Mouse (Mus musculus): Measurements from ENCODE around the gene Gnptab. TPM values are rescaled to one million over a fixed set of nuclear protein-coding genes. Genes with fewer than 3 reads are reported as not detected.
A peak's percentile ranks its signal among the peaks of the same experiment; 100 is the strongest.

The Gnptab gene
- polyA plus RNA-seq, 1 experiment from 2014 or later = 9.6 TPM

DNA sequence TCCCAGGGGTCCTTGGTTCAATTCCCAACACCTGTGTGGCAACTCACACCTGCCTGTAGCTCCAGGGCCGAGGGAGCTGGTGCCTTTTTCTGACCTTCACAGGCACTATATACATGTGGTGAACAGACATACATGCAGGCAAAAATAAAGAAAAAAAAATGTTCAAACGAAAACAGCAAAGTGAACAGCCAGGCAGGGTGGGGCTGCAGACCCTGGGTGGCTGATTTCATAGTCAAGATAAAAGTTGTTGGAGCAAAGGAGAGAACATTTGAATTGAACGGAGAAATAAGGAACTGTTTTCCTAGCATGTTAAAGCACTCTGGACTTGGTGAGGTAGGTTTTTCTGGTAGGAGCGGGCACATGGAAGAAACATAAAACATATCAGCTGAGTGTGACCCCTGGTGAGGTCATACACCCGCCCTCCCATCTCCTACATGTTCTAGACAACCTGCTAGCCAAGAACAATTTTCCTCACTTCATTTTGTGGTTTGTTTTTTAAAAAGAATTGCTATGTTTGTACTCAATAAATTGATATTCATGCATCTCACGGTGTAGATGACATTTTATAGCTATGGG is 19.8 kb downstream of the Gnptab start:
- no peak overlapping the region for H3K4me2 ChIP-seq (ENCODE audit: low read depth, low read length)
- ATAC-seq (replicated peaks; ENCODE audit: extremely low read depth, insufficient read depth, low FRiP score) = no peak
- H3K9ac ChIP-seq (ENCODE audit: low read length) = no peak overlapping the region
- no peaks in the 10 kb centered on the region for H3K9me3 ChIP-seq (replicated peaks; ENCODE audit: control insufficient read depth, low read length)
- no peak overlapping the region for H3K27ac ChIP-seq (ENCODE audit: low read length)
- WGBS = 76% methylated on average over 6 of the region's 6 CpGs
- no peaks in the 10 kb centered on the region for H3K4me1 ChIP-seq (ENCODE audit: control insufficient read depth, insufficient read depth, low read length)
- no peak overlapping the region for H3K4me3 ChIP-seq (ENCODE audit: low read length)
- H3K27me3 ChIP-seq (ENCODE audit: control insufficient read depth, insufficient read depth, low read length) = no peaks in the 10 kb centered on the region
- peaks cover 11% of the 10 kb centered on the region; the same call in 1 of the 2 replicates for H3K36me3 ChIP-seq (ENCODE audit: control insufficient read depth, insufficient read depth)

GRCm38 (mm10) chr10:88399271-88399670 is 20.3 kb downstream of the Gnptab start:
- Histone ChIP-seq H3K4me1 (ENCODE audit: control insufficient read depth, insufficient read depth, low read length) (no peaks in the 10 kb centered on the region), H3K27me3 (ENCODE audit: control insufficient read depth, insufficient read depth, low read length) (no peaks in the 10 kb centered on the region), H3K9ac (ENCODE audit: low read length) (no peak overlapping the region), H3K4me2 (ENCODE audit: low read depth, low read length) (no peak overlapping the region), H3K36me3 (ENCODE audit: control insufficient read depth, insufficient read depth) (peaks cover 11% of the 10 kb centered on the region; the same call in 1 of the 2 replicates), H3K27ac (ENCODE audit: low read length) (no peak overlapping the region), H3K4me3 (ENCODE audit: low read length) (no peak overlapping the region), H3K9me3 (replicated peaks; ENCODE audit: control insufficient read depth, low read length) (no peaks in the 10 kb centered on the region)
- WGBS = 84% methylated on average over 5 of the region's 5 CpGs
- no peak for ATAC-seq (replicated peaks; ENCODE audit: extremely low read depth, insufficient read depth, low FRiP score)

DNA sequence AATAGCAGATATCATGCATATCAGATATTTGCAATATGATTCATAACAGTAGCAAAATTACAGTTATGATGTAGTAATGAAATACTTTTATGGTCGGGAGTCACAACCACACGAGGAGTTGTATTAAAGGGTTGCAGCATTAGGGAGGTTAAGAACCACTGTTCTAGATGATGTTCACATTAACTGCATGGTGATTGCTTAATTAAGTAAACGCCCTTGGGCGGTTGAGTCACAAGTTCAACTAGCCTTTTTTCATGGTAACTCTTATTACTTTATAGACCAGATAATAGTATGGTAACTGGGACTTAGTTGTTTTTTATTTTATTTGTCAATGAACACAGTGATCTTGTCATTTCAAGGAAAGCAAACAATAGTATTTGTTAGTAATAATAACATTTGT is 24.1 kb downstream of the Gnptab start:
- H3K27ac ChIP-seq (ENCODE audit: low read length) = no peak overlapping the region
- 93% methylated on average over 4 of the region's 4 CpGs for whole genome bisulfite sequencing
- H3K9me3 ChIP-seq (replicated peaks; ENCODE audit: control insufficient read depth, low read length) = no peaks in the 10 kb centered on the region
- no peak for ATAC-seq (replicated peaks; ENCODE audit: extremely low read depth, insufficient read depth, low FRiP score)
- no peak overlapping the region for H3K4me3 ChIP-seq (ENCODE audit: low read length)
- H3K4me2 ChIP-seq (ENCODE audit: low read depth, low read length) = no peak overlapping the region
- H3K9ac ChIP-seq (ENCODE audit: low read length) = no peak overlapping the region
- H3K27me3 ChIP-seq (ENCODE audit: control insufficient read depth, insufficient read depth, low read length) = no peaks in the 10 kb centered on the region
- H3K36me3 ChIP-seq (ENCODE audit: control insufficient read depth, insufficient read depth) = peaks cover 11% of the 10 kb centered on the region; the same call in 1 of the 2 replicates
- peaks cover 8% of the 10 kb centered on the region; the same call in 1 of the 2 replicates for H3K4me1 ChIP-seq (ENCODE audit: control insufficient read depth, insufficient read depth, low read length)

GRCm38 (mm10) chr10:88404220-88404619 is 25.3 kb downstream of the Gnptab start:
- WGBS = 78% methylated on average over 6 of the region's 6 CpGs
- no peaks in the 10 kb centered on the region for H3K27me3 ChIP-seq (ENCODE audit: control insufficient read depth, insufficient read depth, low read length)
- H3K4me1 ChIP-seq (ENCODE audit: control insufficient read depth, insufficient read depth, low read length) = peaks cover 11% of the 10 kb centered on the region; the same call in 1 of the 2 replicates
- peaks cover 11% of the 10 kb centered on the region; the same call in 1 of the 2 replicates for H3K36me3 ChIP-seq (ENCODE audit: control insufficient read depth, insufficient read depth)
- H3K4me3 ChIP-seq (ENCODE audit: low read length) = no peak overlapping the region
- H3K27ac ChIP-seq (ENCODE audit: low read length) = no peak overlapping the region
- no peak overlapping the region for H3K4me2 ChIP-seq (ENCODE audit: low read depth, low read length)
- no peak for ATAC-seq (replicated peaks; ENCODE audit: extremely low read depth, insufficient read depth, low FRiP score)
- no peaks in the 10 kb centered on the region for H3K9me3 ChIP-seq (replicated peaks; ENCODE audit: control insufficient read depth, low read length)
- no peak overlapping the region for H3K9ac ChIP-seq (ENCODE audit: low read length)

DNA sequence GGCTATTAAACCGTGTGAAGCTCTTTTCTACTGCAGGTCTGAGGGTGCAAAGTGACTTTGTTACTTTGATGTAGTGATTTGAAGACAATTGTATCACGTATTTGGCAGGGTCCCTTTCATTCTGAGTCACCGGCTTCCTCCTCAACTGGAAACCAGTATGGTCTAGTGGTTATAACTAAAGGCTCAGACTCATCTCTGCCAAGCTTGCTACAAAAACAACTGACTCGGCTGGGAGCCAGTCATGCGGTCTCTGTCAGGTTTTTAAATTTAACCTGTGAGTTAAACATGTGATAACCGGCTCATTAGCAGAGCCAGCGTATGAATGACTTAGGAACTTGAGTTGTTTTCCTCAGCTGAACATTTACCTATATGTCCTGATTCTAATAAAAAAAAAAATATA is 26.9 kb downstream of the Gnptab start:
- Histone ChIP-seq H3K4me2 (ENCODE audit: low read depth, low read length) (no peak overlapping the region), H3K27ac (ENCODE audit: low read length) (peak overlapping the region; percentile 58), H3K36me3 (ENCODE audit: control insufficient read depth, insufficient read depth) (peaks cover 11% of the 10 kb centered on the region; the same call in 1 of the 2 replicates), H3K4me3 (ENCODE audit: low read length) (no peak overlapping the region), H3K27me3 (ENCODE audit: control insufficient read depth, insufficient read depth, low read length) (no peaks in the 10 kb centered on the region), H3K9me3 (replicated peaks; ENCODE audit: control insufficient read depth, low read length) (no peaks in the 10 kb centered on the region), H3K9ac (ENCODE audit: low read length) (no peak overlapping the region), H3K4me1 (ENCODE audit: control insufficient read depth, insufficient read depth, low read length) (peaks cover 14% of the 10 kb centered on the region)
- ATAC-seq (replicated peaks; ENCODE audit: extremely low read depth, insufficient read depth, low FRiP score) = peak; percentile 65
- 61% methylated on average over 7 of the region's 7 CpGs for WGBS

GRCm38 (mm10) chr10:88407875-88408631 is 29.1 kb downstream of the Gnptab start:
- Histone ChIP-seq H3K27ac (ENCODE audit: low read length) (no peak overlapping the region), H3K4me2 (ENCODE audit: low read depth, low read length) (no peak overlapping the region), H3K9me3 (replicated peaks; ENCODE audit: control insufficient read depth, low read length) (no peaks in the 10 kb centered on the region), H3K4me3 (ENCODE audit: low read length) (no peak overlapping the region), H3K9ac (ENCODE audit: low read length) (no peak overlapping the region), H3K36me3 (ENCODE audit: control insufficient read depth, insufficient read depth) (no peaks in the 10 kb centered on the region), H3K27me3 (ENCODE audit: control insufficient read depth, insufficient read depth, low read length) (no peaks in the 10 kb centered on the region), H3K4me1 (ENCODE audit: control insufficient read depth, insufficient read depth, low read length) (peaks cover 14% of the 10 kb centered on the region)
- ATAC-seq (replicated peaks; ENCODE audit: extremely low read depth, insufficient read depth, low FRiP score) = no peak
- 67% methylated on average over 12 of the region's 12 CpGs for WGBS

- 62% methylated on average over 2 of the region's 2 CpGs for WGBS
- no peak overlapping the region for H3K4me2 ChIP-seq (ENCODE audit: low read depth, low read length)
These were observed 30.8 kb downstream of the Gnptab start for GRCm38 (mm10) chr10:88409751-88410150.

GRCm38 (mm10) chr10:88412290-88412995 is 33.5 kb downstream of the Gnptab start:
- H3K27me3 ChIP-seq (ENCODE audit: control insufficient read depth, insufficient read depth, low read length) = no peaks in the 10 kb centered on the region
- no peaks in the 10 kb centered on the region for H3K9me3 ChIP-seq (replicated peaks; ENCODE audit: control insufficient read depth, low read length)
- H3K9ac ChIP-seq (ENCODE audit: low read length) = no peak overlapping the region
- no peak overlapping the region for H3K27ac ChIP-seq (ENCODE audit: low read length)
- H3K4me1 ChIP-seq (ENCODE audit: control insufficient read depth, insufficient read depth, low read length) = peaks cover 10% of the 10 kb centered on the region
- 79% methylated on average over 17 of the region's 17 CpGs for WGBS
- H3K4me2 ChIP-seq (ENCODE audit: low read depth, low read length) = no peak overlapping the region
- no peak overlapping the region for H3K4me3 ChIP-seq (ENCODE audit: low read length)
- H3K36me3 ChIP-seq (ENCODE audit: control insufficient read depth, insufficient read depth) = peaks cover 9% of the 10 kb centered on the region; the same call in 1 of the 2 replicates
- no peak for ATAC-seq (replicated peaks; ENCODE audit: extremely low read depth, insufficient read depth, low FRiP score)

More at GRCm38 (mm10) chr10:88409751-88410150, 30.8 kb downstream of the Gnptab start:
- H3K27ac ChIP-seq (ENCODE audit: low read length) = no peak overlapping the region
- no peaks in the 10 kb centered on the region for H3K27me3 ChIP-seq (ENCODE audit: control insufficient read depth, insufficient read depth, low read length)
- H3K9me3 ChIP-seq (replicated peaks; ENCODE audit: control insufficient read depth, low read length) = no peaks in the 10 kb centered on the region
- H3K36me3 ChIP-seq (ENCODE audit: control insufficient read depth, insufficient read depth) = 0 out of 2 replicates have a peak, but pooled peaks cover 2% of the 10 kb centered on the region
- ATAC-seq (replicated peaks; ENCODE audit: extremely low read depth, insufficient read depth, low FRiP score) = no peak
- H3K4me1 ChIP-seq (ENCODE audit: control insufficient read depth, insufficient read depth, low read length) = peaks cover 14% of the 10 kb centered on the region
- H3K9ac ChIP-seq (ENCODE audit: low read length) = no peak overlapping the region
- no peak overlapping the region for H3K4me3 ChIP-seq (ENCODE audit: low read length)

GRCm38 (mm10) chr10:88417686-88418085 is 38.8 kb downstream of the Gnptab start:
- peaks cover 15% of the 10 kb centered on the region for H3K36me3 ChIP-seq (ENCODE audit: control insufficient read depth, insufficient read depth)
- no peaks in the 10 kb centered on the region for H3K9me3 ChIP-seq (replicated peaks; ENCODE audit: control insufficient read depth, low read length)
- no peaks in the 10 kb centered on the region for H3K27me3 ChIP-seq (ENCODE audit: control insufficient read depth, insufficient read depth, low read length)
- WGBS = 84% methylated on average over 5 of the region's 5 CpGs
- no peak overlapping the region for H3K27ac ChIP-seq (ENCODE audit: low read length)
- H3K4me1 ChIP-seq (ENCODE audit: control insufficient read depth, insufficient read depth, low read length) = no peaks in the 10 kb centered on the region
- no peak overlapping the region for H3K4me3 ChIP-seq (ENCODE audit: low read length)
- H3K9ac ChIP-seq (ENCODE audit: low read length) = no peak overlapping the region
- ATAC-seq (replicated peaks; ENCODE audit: extremely low read depth, insufficient read depth, low FRiP score) = no peak
- no peak overlapping the region for H3K4me2 ChIP-seq (ENCODE audit: low read depth, low read length)

All from heart, embryonic 16.5 days (tissue).